Mouse (Mus musculus) heart, postnatal 4 days (tissue): ENCODE measurements around the gene Tymp. TPM values are rescaled to one million over a fixed set of nuclear protein-coding genes. Genes with fewer than 3 reads are reported as not detected.

ENCODE experiments used
- DNase-seq: peaks from one replicate; pipeline ENCODE4 v3.0.0; 2021
- total RNA-seq, 2 experiments: library from RNA; stranded (reverse); gene quantifications; 2 replicates each; pipeline ENCODE4 v1.2.3; 2021

Gene Tymp
- total RNA-seq: under 1 TPM; 0.31 to 0.72 TPM

GRCm38 (mm10) chr15:89376957-89377356 lies at the start of gene Tymp:
TSS of gene Tymp (minus strand) at chr15:89377039.
- no peak for DNase-seq

DNA sequence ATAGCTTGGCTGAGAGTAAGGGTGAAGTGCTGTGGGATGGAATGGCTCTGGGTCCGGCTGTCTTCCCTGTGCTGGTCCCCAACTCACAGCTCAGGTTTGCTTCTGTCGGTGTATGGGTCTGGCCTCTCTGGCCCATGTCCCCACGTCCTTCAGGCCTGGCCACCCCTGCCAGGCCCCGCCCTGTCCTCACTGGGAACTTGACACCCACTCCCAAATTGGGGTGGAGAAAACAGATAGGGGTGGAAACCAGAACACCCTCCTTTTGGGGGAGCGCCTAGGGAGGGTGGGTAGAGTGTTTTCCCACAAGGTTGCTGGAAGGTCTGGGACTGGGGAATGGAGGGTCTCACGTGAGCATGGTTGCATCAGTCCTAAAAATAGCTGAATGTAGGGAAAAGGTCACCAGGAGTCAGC lies 48.9 kb upstream of the Tymp start, which contains the start of gene Cpt1b:
Cpt1b (minus strand) TSS at position 153 of the 411 bp plus-strand sequence.
- peak; percentile 82 for DNase-seq

GRCm38 (mm10) chr15:89424621-89425020 lies 47.8 kb upstream of the Tymp start:
- DNase-seq: no peak

GRCm38 (mm10) chr15:89421938-89422337 lies 45.1 kb upstream of the Tymp start:
- DNase-seq: no peak

DNA sequence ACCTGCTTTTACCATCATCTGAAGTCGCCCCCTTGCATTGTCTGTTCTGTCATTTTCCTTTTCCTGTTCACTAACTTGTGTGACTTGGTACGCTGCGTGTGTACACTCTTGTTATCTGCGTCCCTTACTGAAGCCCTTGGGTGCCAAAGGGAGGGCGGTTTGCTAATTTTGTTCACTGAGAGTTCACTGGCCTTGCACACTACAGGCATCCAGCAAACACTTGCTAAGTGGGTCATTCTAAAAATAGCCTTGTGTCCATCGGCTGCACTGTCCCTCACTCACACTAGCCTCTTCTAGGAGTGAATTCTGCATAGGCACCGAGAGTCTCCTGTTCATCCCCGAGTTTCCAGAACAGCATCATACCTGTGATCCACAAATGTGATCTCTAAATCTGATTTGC lies 38.4 kb upstream of the Tymp start:
- peak; percentile 64 for DNase-seq

DNA sequence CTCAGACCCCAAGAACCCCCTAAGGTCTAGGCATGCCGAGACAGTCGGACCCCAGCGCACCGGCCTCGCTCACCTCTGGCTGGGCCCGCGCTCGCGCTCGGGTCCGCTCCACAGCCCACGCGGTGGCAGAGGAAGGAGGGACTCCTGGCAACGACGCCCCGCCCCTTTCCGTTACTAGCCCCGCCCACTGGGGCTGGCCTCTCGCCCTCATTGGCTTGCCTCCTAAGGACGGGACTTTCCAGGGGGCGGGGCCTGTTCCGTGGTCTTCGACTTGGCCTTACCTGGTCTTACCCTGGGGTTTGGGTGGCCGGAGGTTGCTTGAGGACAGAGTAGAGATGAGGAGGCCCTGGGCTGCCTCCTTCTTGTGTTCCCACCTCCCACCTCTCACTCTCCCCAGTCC lies 33.3 kb upstream of the Tymp start, which contains the start of gene Syce3:
Syce3 (minus strand) TSS at position 386 of the 400 bp plus-strand sequence.
- DNase-seq: no peak

DNA sequence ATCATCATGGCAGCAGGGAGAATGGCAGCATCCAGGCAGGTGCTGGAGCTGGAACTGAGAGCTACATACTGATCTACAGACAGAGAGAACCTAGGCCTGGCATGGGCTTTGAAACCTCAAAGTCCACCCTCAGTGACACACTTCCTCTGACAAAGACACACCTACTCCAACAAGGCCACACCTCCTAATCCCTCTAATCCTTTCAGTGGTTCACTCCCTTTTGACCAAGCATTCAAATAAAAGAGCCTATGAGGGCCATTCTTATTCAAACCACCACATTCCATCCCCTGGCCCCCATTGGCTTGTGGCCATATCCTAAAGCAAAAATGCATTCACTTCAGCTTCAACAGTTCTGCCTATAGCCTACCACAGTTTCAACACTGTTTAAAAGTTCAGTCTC lies 29.9 kb upstream of the Tymp start:
- DNase-seq: no peak

DNA sequence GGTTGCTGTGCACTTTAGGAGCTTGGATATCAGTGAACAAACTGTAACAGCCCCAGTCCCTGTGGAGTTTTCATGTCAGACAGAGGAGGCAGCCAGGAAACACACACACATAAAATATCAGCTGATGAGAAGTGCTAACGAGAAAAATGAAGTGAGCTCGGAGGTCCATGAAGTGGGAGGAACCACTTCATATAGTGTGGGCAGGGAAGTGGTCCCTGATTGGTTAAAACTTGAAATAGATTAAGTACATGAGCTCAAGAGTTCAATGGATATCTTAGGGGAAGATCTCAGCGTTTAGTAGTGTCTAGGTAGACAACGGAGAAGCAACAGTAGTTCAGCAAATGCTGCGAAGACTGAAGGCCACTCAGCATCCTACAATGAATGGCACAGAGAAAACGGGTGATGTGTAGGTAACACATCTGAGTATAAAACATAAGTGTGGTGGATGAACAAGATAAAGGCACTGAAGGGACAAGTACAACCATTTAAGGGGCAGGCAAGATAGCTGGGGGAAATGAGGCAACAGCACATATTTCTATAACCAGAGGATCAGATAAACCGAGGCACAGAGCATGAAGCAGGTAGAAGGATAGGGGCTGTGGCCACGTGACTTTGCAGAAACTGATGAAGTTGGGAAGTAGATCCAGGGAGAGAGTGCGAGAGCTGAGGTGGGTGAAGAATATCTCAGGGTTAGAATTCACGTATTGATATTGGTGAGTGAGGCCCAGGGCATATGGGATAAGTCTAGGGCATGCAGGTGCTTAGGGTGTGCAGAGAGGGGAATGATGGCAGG lies 28.2 kb upstream of the Tymp start:
- DNase-seq: no peak

DNA sequence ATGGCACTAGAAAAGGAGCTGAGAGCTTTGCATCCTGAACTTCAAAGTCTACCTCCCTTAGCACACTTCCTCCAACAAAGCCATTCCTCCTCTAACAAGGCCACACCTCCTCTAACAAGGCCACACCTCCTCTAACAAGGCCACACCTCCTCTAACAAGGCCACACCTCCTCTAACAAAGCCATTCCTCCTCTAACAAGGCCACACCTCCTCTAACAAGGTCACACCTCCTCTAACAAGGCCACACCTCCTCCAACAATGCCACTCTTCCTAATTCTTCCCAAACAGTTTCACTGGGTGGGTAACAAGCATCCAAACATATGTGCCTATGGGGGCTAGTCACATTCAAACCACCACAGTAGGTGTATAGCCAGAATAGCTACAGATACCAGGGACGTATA lies 25.6 kb upstream of the Tymp start:
- DNase-seq: no peak

DNA sequence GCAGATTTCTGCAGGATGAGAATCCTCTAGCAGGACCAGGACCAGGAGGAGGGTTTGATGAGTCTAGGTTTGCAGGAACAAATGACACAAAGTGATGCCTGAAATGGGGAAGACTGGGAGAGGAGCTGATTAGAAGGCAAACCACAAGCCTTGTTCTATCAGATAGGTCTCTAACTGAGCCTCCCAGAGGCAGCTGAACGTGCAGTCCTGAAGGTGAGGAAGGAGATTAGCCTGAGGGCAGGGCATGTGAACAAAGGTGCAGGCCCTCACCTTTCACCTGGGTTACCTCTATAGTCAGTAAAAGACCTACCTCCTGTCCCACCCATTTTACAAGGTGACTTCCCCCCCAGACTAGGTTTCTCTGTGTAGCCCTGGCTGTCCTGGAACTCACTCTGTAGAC lies 22.9 kb upstream of the Tymp start:
- DNase-seq: no peak

DNA sequence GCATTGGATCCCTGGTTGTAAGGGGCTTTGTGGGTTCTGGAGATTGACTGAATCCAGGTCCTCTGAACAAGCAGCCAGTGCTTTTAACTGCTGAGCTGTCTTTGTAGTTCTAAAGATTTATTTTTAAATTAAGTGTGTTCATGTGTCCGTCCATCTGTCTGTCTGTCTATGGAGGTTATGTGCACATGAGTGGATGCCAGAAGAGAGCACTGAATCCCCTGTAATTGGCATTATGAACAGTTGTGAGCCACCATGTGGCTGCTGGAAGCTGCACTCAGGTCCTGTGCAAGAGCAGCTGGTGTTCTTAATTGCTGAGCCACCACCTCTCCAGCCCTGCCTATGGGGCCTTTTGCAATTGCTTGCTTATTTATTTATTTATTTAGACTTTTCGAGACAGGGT lies 21.3 kb upstream of the Tymp start:
- no peak for DNase-seq

GRCm38 (mm10) chr15:89396883-89397282 lies 20.0 kb upstream of the Tymp start:
- DNase-seq: no peak

DNA sequence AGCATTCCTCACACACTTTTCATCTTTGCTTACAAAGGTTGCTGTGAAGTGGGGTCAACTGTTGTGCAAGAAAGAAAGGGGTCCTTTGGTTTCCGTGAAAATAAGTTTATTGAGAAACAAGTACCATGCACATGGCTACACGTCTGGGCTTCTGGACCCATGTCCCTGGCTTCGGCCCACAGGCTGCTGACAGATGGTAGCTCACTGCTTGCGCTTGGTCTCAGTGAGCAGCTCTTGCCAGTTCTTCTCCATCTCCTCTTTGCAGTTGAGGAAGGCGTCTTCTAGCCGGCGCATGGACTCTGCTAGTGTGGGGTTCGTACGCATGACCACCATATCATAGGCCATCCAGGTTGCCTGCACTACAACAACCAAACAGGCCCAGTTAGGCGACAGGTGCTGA lies 13.2 kb upstream of the Tymp start:
- DNase-seq: no peak

DNA sequence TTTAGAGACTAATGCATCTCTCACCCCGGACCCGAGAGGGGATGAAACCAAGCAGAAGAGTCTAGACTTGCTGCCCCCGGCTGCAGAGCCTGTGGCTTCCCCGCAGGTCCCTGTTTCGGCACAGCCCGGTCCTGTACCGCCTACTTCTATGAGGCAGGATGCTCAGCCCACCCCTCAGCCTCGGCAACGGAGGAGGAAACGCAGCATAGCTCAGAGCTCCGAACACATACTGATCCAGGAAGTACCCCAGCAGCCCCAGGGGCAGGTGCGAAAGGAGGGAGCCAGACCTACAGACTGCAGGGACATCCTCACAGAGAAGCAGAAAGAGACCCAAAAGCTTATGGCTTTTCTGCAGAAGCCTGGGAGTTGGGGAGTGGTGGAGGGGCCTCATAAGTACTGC lies 10.3 kb upstream of the Tymp start:
- no peak for DNase-seq

GRCm38 (mm10) chr15:89384617-89385016 lies 7.8 kb upstream of the Tymp start, which contains the start of gene Klhdc7b:
TSS of gene Klhdc7b (plus strand) at chr15:89384917.
- DNase-seq: no peak

- peak; percentile 47 for DNase-seq
These were observed 2.6 kb upstream of the Tymp start for GRCm38 (mm10) chr15:89379429-89379828.

DNA sequence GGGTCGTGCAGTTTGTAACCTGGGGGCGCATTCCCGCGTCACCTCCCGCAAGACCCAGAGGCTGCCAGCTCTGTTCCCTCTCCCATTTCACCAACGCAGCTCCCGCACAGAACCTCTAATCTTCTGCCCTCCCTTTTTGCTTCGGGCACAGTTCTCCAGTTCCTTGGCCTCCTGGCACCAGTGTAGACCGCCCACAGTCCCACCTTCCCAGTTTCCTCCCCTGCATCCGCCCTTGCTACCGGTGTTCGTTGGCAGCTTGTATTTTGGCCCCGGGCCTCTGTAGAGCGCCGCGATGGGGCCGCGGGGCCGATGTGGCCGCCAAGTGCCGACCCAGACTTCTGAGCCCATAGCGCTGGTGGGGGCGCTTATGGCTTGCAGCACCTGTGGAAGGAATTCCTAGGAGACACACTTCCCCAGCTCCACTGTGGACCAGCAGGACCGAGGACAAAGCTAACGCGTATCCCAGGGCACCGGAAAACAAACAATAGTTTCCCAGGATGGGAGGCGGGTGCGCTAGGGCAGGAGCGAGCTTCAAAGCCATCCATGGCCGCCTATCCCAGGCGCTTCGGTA lies 2.1 kb upstream of the Tymp start, which contains the start of gene Odf3b:
Odf3b (minus strand) TSS at position 452 of the 571 bp plus-strand sequence.
- peak; percentile 50 for DNase-seq

GRCm38 (mm10) chr15:89377938-89378828 lies 1.3 kb upstream of the Tymp start:
- DNase-seq: no peak

- no peak for DNase-seq
These were observed 523 bp upstream of the Tymp start for GRCm38 (mm10) chr15:89377362-89377761.

GRCm38 (mm10) chr15:89376040-89376439 lies 799 bp downstream of the Tymp start:
- DNase-seq: no peak

DNA sequence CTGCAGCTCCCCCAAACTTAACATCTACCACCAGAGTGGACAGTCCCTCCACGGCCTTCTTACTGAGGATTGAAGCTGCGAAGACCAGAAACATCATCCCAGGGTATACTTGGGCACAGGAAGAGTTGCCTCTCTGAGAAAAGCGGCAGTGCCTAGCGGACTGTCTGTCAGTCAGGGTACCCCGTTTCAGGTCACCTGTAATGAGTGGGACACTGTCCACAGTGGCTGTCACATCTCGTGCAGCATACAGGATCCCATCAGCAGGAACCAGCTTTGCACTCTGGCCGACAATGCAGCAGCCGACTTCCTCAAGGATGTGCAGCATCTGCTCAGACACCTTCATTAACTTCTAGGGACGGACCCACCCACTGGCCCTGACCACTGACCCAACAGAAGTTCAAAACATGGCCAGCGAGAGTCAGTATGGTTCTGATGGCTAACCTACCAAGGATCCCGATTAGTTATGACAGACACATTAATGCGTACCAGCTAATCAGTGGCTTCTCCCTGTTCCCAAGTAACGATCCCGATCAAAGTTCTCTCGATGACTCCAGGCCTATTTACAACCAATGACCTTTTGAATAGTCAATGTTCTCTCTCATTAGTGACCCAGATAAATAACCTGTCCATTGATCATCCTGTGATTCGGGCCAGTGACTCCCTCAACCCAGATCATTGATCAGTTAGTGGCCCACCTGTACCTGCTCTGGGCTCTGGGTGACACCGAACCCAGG lies 1.9 kb downstream of the Tymp start:
- DNase-seq: no peak

GRCm38 (mm10) chr15:89374340-89374739 lies 2.5 kb downstream of the Tymp start:
- no peak for DNase-seq
